ENCODE assay signal across 11 mouse cellular contexts in genomic region chr6:140547203-140547944, GRCm38 (mm10).
A peak's percentile ranks its signal among the peaks of the same experiment; 100 is the strongest.
DNase-seq lines count a peak whose midpoint lies in the region; ATAC-seq and TF ChIP-seq lines count a peak whose summit lies in the region.
"Had no signal": no experiment of that assay in that cellular context is flagged by ENCODE, and none has a peak within 500 bp of the region (broad histone marks: within the 10 kb centered on the region; RNA-seq: fewer than 3 reads in every experiment).

No protein-coding gene starts in this region.

- H3K36me3 ChIP-seq in heart, embryonic 16.5 days (ENCODE audit: control insufficient read depth, insufficient read depth) = peaks cover 15% of the 10 kb centered on the region
- H3K36me3 ChIP-seq in forebrain, embryonic 15.5 days = peaks cover 23% of the 10 kb centered on the region
- peaks cover 12% of the 10 kb centered on the region for H3K36me3 ChIP-seq in midbrain, postnatal 0 days (ENCODE audit: insufficient read depth, low read length)
- peaks cover 52% of the 10 kb centered on the region for H3K36me3 ChIP-seq in kidney, embryonic 14.5 days (ENCODE audit: control insufficient read depth, insufficient read depth, low read length)
- H3K36me3 ChIP-seq: G1E had no signal

- peak overlapping the region; percentile 73 for H3K27ac ChIP-seq in heart, embryonic 16.5 days (ENCODE audit: low read length)
- H3K27ac ChIP-seq in bone marrow macrophage, adult 2 months (ENCODE audit: insufficient read depth, low read depth, low read length) = peak overlapping the region; percentile 56
- H3K27ac ChIP-seq in forebrain, embryonic 15.5 days (replicated peaks) = no peak overlapping the region
- no peak overlapping the region for H3K27ac ChIP-seq in midbrain, postnatal 0 days (ENCODE audit: low read depth, low read length)
- H3K27ac ChIP-seq in kidney, embryonic 14.5 days (ENCODE audit: low read depth, low read length) = no peak overlapping the region
- H3K27ac ChIP-seq: hindbrain, embryonic 15.5 days; lung, embryonic 15.5 days had no signal

- H3K4me1 ChIP-seq in heart, embryonic 16.5 days (ENCODE audit: control insufficient read depth, insufficient read depth, low read length) = peaks cover 25% of the 10 kb centered on the region
- peaks cover 30% of the 10 kb centered on the region for H3K4me1 ChIP-seq in bone marrow macrophage, adult 2 months (ENCODE audit: control insufficient read depth, insufficient read depth, low read length)
- 0 out of 2 replicates have a peak, but pooled peaks cover 6% of the 10 kb centered on the region for H3K4me1 ChIP-seq in forebrain, embryonic 15.5 days
- H3K4me1 ChIP-seq in midbrain, postnatal 0 days (ENCODE audit: insufficient read depth, low read length) = no peaks in the 10 kb centered on the region
- H3K4me1 ChIP-seq in kidney, embryonic 14.5 days (ENCODE audit: control insufficient read depth, insufficient read depth, low read length) = 0 out of 2 replicates have a peak, but pooled peaks cover 7% of the 10 kb centered on the region
- H3K4me1 ChIP-seq: hindbrain, embryonic 15.5 days had no signal

- H3K4me3 ChIP-seq in heart, embryonic 16.5 days (ENCODE audit: low read length) = no peak overlapping the region
- no peak overlapping the region for H3K4me3 ChIP-seq in bone marrow macrophage, adult 2 months (ENCODE audit: insufficient read depth, low read length)
- no peak overlapping the region for H3K4me3 ChIP-seq in forebrain, embryonic 15.5 days
- no peak overlapping the region for H3K4me3 ChIP-seq in midbrain, postnatal 0 days (ENCODE audit: low read depth, low read length)
- no peak overlapping the region for H3K4me3 ChIP-seq in kidney, embryonic 14.5 days (ENCODE audit: low read length)
- H3K4me3 ChIP-seq: hindbrain, embryonic 15.5 days; lung, embryonic 15.5 days had no signal

- H3K9ac ChIP-seq in heart, embryonic 16.5 days (ENCODE audit: low read length) = no peak overlapping the region; the same call in 1 of the 2 replicates
- H3K9ac ChIP-seq in forebrain, embryonic 15.5 days (replicated peaks) = no peak overlapping the region
- no peak overlapping the region for H3K9ac ChIP-seq in midbrain, postnatal 0 days (replicated peaks; ENCODE audit: low read length, poor library complexity, severe bottlenecking)
- H3K9ac ChIP-seq in kidney, embryonic 14.5 days (ENCODE audit: low read depth, low read length) = no peak overlapping the region
- H3K9ac ChIP-seq: hindbrain, embryonic 15.5 days; lung, embryonic 15.5 days had no signal

- no peak for TF ChIP-seq CTCF in bone marrow macrophage, adult 2 months (IDR thresholded peaks at IDR 0.05; ENCODE audit: low read depth, low read length)
- no peak for TF ChIP-seq CTCF in midbrain, postnatal 0 days (IDR thresholded peaks at IDR 0.05)

- H3K27me3 ChIP-seq in heart, embryonic 16.5 days (ENCODE audit: control insufficient read depth, insufficient read depth, low read length) = no peaks in the 10 kb centered on the region
- no peaks in the 10 kb centered on the region for H3K27me3 ChIP-seq in forebrain, embryonic 15.5 days
- H3K27me3 ChIP-seq in midbrain, postnatal 0 days (ENCODE audit: insufficient read depth, low read length) = no peaks in the 10 kb centered on the region
- no peaks in the 10 kb centered on the region for H3K27me3 ChIP-seq in kidney, embryonic 14.5 days (ENCODE audit: control insufficient read depth, insufficient read depth, low read length)
- H3K27me3 ChIP-seq: hindbrain, embryonic 15.5 days; lung, embryonic 15.5 days had no signal

- no peak for TF ChIP-seq POLR2A in bone marrow macrophage, adult 2 months (IDR thresholded peaks at IDR 0.05; ENCODE audit: borderline replicate concordance, low read depth, low read length)

- peak overlapping the region; percentile 44; the same call in 1 of the 2 replicates for H3K4me2 ChIP-seq in heart, embryonic 16.5 days (ENCODE audit: low read depth, low read length)
- H3K4me2 ChIP-seq in forebrain, embryonic 15.5 days (replicated peaks) = no peak overlapping the region
- H3K4me2 ChIP-seq in midbrain, postnatal 0 days (ENCODE audit: low read depth, low read length, poor library complexity, severe bottlenecking) = no peak overlapping the region
- no peak overlapping the region for H3K4me2 ChIP-seq in kidney, embryonic 14.5 days (replicated peaks; ENCODE audit: low read depth, low read length)
- H3K4me2 ChIP-seq: hindbrain, embryonic 15.5 days; lung, embryonic 15.5 days had no signal

- ATAC-seq in heart, embryonic 16.5 days (replicated peaks; ENCODE audit: extremely low read depth, insufficient read depth, low FRiP score) = peak; percentile 59; the same call in 1 of the 2 replicates
- peak; percentile 68; the same call in 1 of the 2 replicates for ATAC-seq in forebrain, embryonic 15.5 days (replicated peaks)
- ATAC-seq in midbrain, postnatal 0 days (ENCODE audit: low FRiP score) = no peak
- ATAC-seq in kidney, embryonic 14.5 days (ENCODE audit: low FRiP score, low TSS enrichment) = no peak

- H3K9me3 ChIP-seq in heart, embryonic 16.5 days (replicated peaks; ENCODE audit: control insufficient read depth, low read length) = no peaks in the 10 kb centered on the region
- H3K9me3 ChIP-seq in forebrain, embryonic 15.5 days = no peaks in the 10 kb centered on the region
- H3K9me3 ChIP-seq in midbrain, postnatal 0 days (ENCODE audit: low read length) = no peaks in the 10 kb centered on the region
- no peaks in the 10 kb centered on the region for H3K9me3 ChIP-seq in kidney, embryonic 14.5 days (ENCODE audit: control insufficient read depth, low read length)
- H3K9me3 ChIP-seq: hindbrain, embryonic 15.5 days; lung, embryonic 15.5 days had no signal

- DNase-seq in heart, adult 11 months = no peak
- DNase-seq in midbrain, postnatal 0 days (ENCODE audit: low spot score) = peak; percentile 18
- no peak for DNase-seq in cerebellum, postnatal 14 days
- DNase-seq in adrenal gland, postnatal 10 days = no peak

- WGBS in heart, embryonic 16.5 days = 58% methylated on average over 11 of the region's 11 CpGs
- 65% methylated on average over 11 of the region's 11 CpGs for WGBS in forebrain, embryonic 15.5 days
- 76% methylated on average over 11 of the region's 11 CpGs for WGBS in midbrain, postnatal 0 days
- WGBS in kidney, embryonic 14.5 days = 78% methylated on average over 11 of the region's 11 CpGs

Comparison
In these comparisons a context has a peak if more than half of its experiments do, and no peak if none do; other contexts are left out.
1. ATAC-seq: peak in heart, embryonic 16.5 days (single experiment) and forebrain, embryonic 15.5 days (single experiment); none in midbrain, postnatal 0 days (single experiment) and kidney, embryonic 14.5 days (single experiment).
2. H3K27ac ChIP-seq: peak in heart, embryonic 16.5 days (single experiment) and bone marrow macrophage, adult 2 months (single experiment); none in forebrain, embryonic 15.5 days (single experiment), midbrain, postnatal 0 days (single experiment) and kidney, embryonic 14.5 days (single experiment).